Mouse (Mus musculus) gastrocnemius, postnatal 4 days (tissue): ENCODE data around the gene Gm20388. TPM values are rescaled to one million over a fixed set of nuclear protein-coding genes. Genes with fewer than 3 reads are reported as not detected.
"Not testable (repeated sequence)": the region's sequence is repeated elsewhere in the genome, so short reads cannot be mapped to it uniquely, and the experiment has no call there.

Experiments used
- DNase-seq, 2 experiments: peaks; one replicate each; pipeline ENCODE4 v3.0.0; 2021 to 2022; ENCODE audit warnings: low spot score in 2 of 2, mixed read lengths in 2 of 2
- total RNA-seq, 2 experiments: library from RNA; stranded (reverse); gene quantifications; 2 replicates each; pipeline ENCODE4 v1.2.3; 2021

Gm20388 gene
- total RNA-seq, 2 experiments from 2014 or later = 12.8 to 22.8 TPM

GRCm38 (mm10) chr8:123453291-123453690 lies 3542.7 kb downstream of the Gm20388 start:
- DNase-seq = no peak

- no peak for DNase-seq
These were observed 3543.3 kb downstream of the Gm20388 start for GRCm38 (mm10) chr8:123453951-123454350.

- DNase-seq = no peak
These were observed 3543.9 kb downstream of the Gm20388 start for GRCm38 (mm10) chr8:123454559-123454958.

- no peak for DNase-seq
These were observed 3553.0 kb downstream of the Gm20388 start for GRCm38 (mm10) chr8:123463651-123464050.

GRCm38 (mm10) chr8:123467476-123467875 lies 3556.8 kb downstream of the Gm20388 start:
- no peak for DNase-seq

GRCm38 (mm10) chr8:123472991-123473390 lies 3562.3 kb downstream of the Gm20388 start:
- not testable (repeated sequence) for DNase-seq

- DNase-seq = not testable (repeated sequence)
These were observed 3563.9 kb downstream of the Gm20388 start for GRCm38 (mm10) chr8:123474549-123474948.

GRCm38 (mm10) chr8:123476911-123477736 lies 3566.5 kb downstream of the Gm20388 start:
- DNase-seq = no peak

- DNase-seq = peak; percentile 88 to 95
These were observed 3567.2 kb downstream of the Gm20388 start, which contains the start of gene Afg3l1 for GRCm38 (mm10) chr8:123477737-123478258. TSS of gene Afg3l1 (plus strand) at chr8:123477903.

GRCm38 (mm10) chr8:123478456-123479218 lies 3568.0 kb downstream of the Gm20388 start:
- no peak for DNase-seq

GRCm38 (mm10) chr8:123482627-123483026 lies 3572.0 kb downstream of the Gm20388 start:
- DNase-seq = no peak

- DNase-seq = no peak
These were observed 3580.8 kb downstream of the Gm20388 start for GRCm38 (mm10) chr8:123491280-123492075.

GRCm38 (mm10) chr8:123492898-123493297 lies 3582.3 kb downstream of the Gm20388 start:
- DNase-seq = no peak

GRCm38 (mm10) chr8:123497699-123498098 lies 3587.1 kb downstream of the Gm20388 start:
- no peak for DNase-seq

GRCm38 (mm10) chr8:123498963-123499362 lies 3588.3 kb downstream of the Gm20388 start:
- DNase-seq = no peak

- DNase-seq = no peak
These were observed 3588.9 kb downstream of the Gm20388 start for GRCm38 (mm10) chr8:123499556-123499955.

GRCm38 (mm10) chr8:123502192-123502591 lies 3591.6 kb downstream of the Gm20388 start:
- DNase-seq = no peak

GRCm38 (mm10) chr8:123503801-123504467 lies 3593.3 kb downstream of the Gm20388 start:
- no peak for DNase-seq

GRCm38 (mm10) chr8:123504591-123505195 lies 3594.1 kb downstream of the Gm20388 start:
- no peak for DNase-seq

- no peak for DNase-seq
These were observed 3594.6 kb downstream of the Gm20388 start for GRCm38 (mm10) chr8:123505267-123505666.
